Mouse (Mus musculus) adrenal gland, postnatal 4 days (tissue): ENCODE measurements around the gene Fgd2. TPM values are rescaled to one million over a fixed set of nuclear protein-coding genes. Genes with fewer than 3 reads are reported as not detected.
"Not testable (repeated sequence)": the region's sequence is repeated elsewhere in the genome, so short reads cannot be mapped to it uniquely, and the experiment has no call there.

ENCODE experiments used
- DNase-seq, 2 experiments: peaks; one replicate each; pipeline ENCODE4 v3.0.0; 2021 to 2022; ENCODE audit warnings: low spot score in 2 of 2, mixed read lengths in 2 of 2
- total RNA-seq, 2 experiments: library from RNA; stranded (reverse); gene quantifications; 2 replicates each; pipeline ENCODE4 v1.2.3; 2021

The Fgd2 gene
- total RNA-seq, 2 experiments from 2014 or later: 5.6 to 6.5 TPM

- DNase-seq: no peak
Measured at GRCm38 (mm10) chr17:29336266-29336990, 24.3 kb upstream of the Fgd2 start.

GRCm38 (mm10) chr17:29337979-29338823, 22.5 kb upstream of the Fgd2 start:
- no peak for DNase-seq

GRCm38 (mm10) chr17:29339170-29339768, 21.4 kb upstream of the Fgd2 start:
- no peak for DNase-seq

GRCm38 (mm10) chr17:29340406-29341261, 20.1 kb upstream of the Fgd2 start:
- no peak for DNase-seq

DNA sequence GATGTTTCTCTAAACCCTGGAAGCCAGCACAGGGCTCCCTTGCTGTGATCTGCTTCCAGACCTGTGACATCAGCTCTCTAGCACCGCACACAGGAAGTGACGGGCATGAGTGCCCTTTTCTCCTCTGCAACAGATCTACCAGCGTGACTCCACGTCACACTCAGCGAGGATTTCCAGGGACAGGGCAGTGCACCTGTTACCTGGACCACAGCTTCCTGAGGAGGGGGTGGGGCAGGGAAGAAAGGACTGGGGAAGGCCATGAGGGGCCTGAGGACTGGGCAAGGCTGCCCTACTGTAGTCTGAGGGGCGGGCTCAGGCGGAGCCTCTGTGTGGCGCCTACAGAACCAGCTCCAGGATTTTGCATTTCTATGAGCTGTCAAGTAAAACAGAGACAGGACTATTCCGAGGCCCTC, 19.1 kb upstream of the Fgd2 start:
- no peak for DNase-seq

GRCm38 (mm10) chr17:29342010-29342910, 18.5 kb upstream of the Fgd2 start:
- no peak for DNase-seq

GRCm38 (mm10) chr17:29343241-29343640, 17.5 kb upstream of the Fgd2 start:
- DNase-seq: no peak

DNA sequence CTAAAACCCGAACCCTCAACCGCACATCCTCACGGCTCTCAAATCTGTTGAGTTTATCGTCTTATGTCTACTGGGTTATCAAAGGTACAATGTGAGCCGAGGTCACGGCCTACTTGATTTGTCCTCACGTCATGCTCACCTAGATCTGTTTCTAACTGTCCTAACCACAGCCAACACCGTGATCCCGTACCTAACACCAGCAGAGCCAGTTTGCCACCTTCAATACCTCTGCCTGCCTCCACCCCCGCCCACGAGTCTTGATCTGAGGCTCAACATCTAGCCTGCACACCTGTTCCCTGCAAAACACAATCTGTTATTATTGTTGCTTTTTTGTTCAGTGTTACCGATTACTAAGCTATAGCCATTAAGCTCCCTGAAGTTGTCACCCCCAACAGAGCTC, 15.4 kb upstream of the Fgd2 start:
- no peak for DNase-seq

DNA sequence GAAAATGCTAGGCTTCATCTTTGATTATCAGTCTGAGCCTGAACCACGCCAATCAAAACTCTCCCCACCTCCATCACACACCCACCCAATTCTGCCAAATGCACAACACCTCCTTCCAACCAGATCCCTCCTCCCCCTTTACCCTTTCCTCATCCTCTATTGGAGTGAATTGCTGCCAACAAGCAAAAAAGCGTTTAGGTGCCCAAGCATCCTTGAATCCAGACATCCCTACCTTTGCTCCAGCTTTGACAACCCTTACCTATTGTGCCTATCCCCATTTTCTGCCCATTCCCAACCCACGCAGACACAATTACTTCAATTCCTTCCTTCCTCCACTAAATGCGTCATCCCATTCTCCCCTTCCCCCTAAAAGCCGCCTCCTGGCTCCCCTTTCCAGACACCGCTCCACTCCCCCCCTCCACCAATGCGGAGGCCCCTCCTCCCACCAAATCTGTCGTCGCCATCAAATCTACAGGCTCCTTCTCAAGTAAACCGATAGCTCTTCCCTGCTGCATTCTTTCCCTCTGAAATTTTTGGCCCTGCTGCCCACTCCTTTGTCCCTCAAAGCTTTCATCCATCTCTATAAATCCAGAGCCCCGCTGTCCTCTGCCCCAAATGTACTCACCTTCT, 14.1 kb upstream of the Fgd2 start:
- no peak for DNase-seq

DNA sequence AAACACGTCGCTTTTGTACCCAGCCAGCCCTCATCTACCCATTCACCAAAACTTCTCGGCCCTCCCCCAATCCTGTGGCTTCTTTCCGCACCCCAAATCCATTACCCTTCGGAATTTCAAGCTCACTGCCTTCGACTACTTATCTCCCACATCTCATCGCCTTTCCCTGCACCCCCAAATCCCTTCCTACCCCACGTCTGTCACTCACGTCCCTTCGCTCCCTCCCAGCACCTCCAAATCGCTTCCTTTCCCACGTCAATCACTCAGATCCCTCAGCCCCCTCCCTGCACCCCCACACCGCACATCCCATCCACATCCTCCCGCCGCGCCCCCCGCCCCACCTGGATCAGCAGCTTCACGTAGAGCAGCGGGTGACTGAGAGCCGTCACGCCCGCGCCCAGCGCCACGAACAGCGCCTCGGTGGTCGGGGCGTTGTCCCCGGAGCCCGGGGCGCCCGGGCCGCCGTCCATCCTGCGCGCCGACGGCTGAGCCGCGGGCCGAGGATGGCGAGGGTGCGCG, 13.5 kb upstream of the Fgd2 start:
- no peak for DNase-seq

DNA sequence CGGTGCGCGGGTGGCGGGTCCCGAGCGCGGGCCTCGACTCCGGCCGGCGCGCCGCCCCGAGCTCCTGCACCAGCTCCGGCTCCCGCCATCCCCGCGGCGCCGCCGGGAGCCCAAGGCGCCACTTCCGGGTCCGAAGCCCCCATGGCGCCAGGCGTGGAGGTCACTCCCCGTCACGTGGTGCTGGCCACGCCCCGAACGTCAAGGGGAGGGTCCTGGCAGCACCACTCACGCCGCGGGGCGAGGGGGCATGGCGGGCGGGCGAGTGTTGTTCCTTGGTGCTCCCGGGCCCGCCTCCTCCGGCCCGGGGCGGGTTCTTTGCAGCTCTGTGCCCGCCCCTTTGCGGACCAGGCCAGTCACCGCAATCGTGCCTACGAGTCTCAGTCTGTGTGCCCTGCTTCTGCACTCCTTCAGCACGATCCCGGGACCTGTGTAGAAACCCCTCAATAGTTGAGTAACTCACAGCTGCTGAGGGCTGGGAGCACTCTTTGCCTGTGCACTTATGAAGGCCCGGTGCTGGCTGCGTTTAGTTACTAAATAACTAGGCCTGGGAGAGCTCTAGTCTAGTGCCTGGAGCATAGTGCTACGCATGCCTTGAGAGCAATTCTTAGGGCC, 13.0 kb upstream of the Fgd2 start, which contains the start of gene Mtch1:
Gene Mtch1 (minus strand): TSS at position 290 of the 612 bp plus-strand sequence.
- peak; percentile 99 to 100 for DNase-seq

- no peak for DNase-seq
Measured at GRCm38 (mm10) chr17:29348996-29349395, 11.7 kb upstream of the Fgd2 start.

DNA sequence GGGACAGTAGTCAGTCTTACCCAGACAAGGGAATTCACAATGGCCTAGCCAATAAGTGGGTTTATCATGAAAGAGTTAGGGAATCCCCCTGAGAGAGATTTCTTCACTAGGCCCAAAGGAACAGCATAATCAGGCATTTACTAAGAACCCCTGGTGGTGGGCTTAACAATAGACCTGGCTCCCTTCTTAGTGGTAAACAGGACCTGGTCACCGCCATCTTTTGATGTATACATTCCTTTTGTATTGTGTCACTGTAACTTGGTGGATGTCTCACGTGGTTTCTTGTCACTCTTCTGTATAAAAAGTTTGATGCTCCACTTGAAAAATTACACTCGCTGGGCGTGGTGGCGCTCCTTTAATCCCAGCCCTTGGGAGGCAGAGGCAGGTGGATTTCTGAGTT, 9.7 kb upstream of the Fgd2 start:
- DNase-seq: not testable (repeated sequence)

DNA sequence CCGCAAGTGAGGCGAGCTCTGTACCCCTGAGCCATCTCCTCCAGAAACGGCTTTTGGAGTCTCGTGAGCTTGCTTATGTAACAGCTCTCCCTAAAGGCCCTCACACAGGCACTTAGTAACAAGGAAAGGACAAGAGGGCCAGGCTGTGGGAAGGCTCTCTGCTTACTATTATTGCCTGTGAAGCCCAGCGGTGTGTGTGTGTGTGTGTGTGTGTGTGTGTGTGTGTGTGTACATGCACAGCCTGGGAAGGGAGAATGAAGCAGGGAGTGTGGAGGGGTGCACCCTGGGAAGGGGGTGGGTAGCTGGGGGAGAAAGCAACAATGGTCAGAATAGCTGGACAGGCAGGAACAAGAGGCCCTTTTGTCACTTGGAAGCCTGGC, 5.3 kb upstream of the Fgd2 start:
- DNase-seq: no peak

DNA sequence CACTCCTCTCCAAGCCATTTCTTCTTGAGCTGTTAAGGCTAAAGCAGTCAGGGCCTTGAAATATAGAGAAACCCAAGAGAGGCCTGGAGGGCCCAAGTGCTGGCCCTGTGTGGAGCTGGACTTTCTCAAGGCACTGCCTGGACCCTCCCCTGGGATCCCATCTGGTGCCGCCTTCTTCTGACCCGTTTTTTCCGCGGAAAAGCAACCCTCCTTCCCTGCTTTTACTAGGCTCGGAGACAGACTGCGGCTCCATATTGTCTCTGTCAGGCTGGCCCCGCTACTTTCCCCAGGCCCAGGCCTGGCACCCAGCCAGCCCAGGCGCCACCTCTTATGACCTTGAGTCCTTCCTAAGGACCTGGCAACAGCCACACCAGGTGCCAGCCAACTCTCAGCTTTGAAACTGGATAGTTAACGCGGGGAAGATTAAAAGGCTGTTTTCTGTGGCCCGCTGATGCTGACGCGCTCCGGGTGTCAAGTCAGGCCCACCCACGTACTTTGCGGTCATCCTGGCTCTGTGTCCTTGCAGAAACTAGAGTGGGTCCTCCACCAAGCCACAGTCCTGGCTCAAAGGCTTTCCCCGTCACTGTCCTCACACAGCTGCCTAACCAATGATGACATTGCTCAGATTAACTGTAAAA, 4.8 kb upstream of the Fgd2 start:
- DNase-seq: peak in 1 of 2 experiments; percentile 66

DNA sequence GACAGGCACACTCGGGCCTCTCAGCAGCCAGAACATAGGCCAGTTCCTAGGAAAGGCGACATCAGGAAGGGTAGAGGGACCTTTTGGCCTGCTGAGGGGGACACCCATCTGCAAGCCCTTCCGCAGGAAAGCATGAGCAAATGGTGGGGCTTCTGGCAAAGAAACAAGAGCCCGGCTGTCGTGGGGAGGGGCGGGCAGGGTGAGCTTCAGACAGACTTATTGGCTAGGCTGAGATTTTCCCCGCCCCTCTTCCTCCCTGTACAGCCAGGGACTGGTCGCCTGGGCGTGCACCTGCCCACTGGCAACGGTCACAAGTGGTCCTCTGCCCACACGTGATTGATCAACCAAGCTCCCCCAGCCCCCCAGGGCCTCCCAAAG, 4.2 kb upstream of the Fgd2 start:
- DNase-seq: peak; percentile 41 to 64

DNA sequence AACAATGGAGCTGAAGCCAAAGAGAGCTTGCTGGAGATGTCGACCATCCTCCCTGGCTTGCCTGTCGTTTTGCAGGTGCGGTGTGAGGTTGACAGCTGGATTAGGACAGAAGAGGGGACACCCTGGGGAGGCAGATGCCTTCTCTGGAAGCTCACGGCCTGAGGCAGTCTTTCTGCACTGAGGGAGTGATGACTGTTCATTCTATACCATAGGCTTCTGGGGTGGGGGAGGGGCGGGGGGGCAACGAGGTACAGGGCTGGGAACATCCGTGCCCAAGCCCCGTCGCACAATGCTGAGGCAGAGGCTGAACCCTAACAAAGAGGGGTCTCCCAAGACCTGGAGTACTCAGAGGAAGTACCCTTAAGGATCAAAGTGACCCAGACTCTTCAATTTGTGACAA, 3.8 kb upstream of the Fgd2 start:
- DNase-seq: no peak

GRCm38 (mm10) chr17:29358928-29359327, 1.8 kb upstream of the Fgd2 start:
- no peak for DNase-seq
